Mouse (Mus musculus) forebrain, embryonic 12.5 days (tissue): ENCODE measurements at regions not wholly inside any gene's neighbourhood (a gene's known extent, or its start where the extent isn't known, plus 50 kb on each side); places are given as distances from the start of the nearest gene placed in this dataset.

ENCODE experiments used
- ATAC-seq: fragments of 200-750 bp; cut with Nextera tagmentation; 2 replicates; pipeline ENCODE4 v1.8.0; 2017; ENCODE audit warnings: moderate TSS enrichment; ENCODE audit not compliant: low FRiP score
- H3K27ac ChIP-seq: fragments of 300-500 bp; sonication (generic); 2 replicates; pipeline ENCODE4 v1.5.1; 2016; ENCODE audit warnings: mild to moderate bottlenecking
- H3K27me3 ChIP-seq: fragments of 300-500 bp; sonication (generic); 2 replicates; pipeline ENCODE4 v1.6.1; 2016; ENCODE audit warnings: mild to moderate bottlenecking
- H3K36me3 ChIP-seq: fragments of 300-500 bp; sonication (generic); replicated peaks from 2 replicates; pipeline ENCODE4 v1.6.1; 2016; ENCODE audit warnings: mild to moderate bottlenecking
- H3K4me1 ChIP-seq: fragments of 300-500 bp; sonication (generic); 2 replicates; pipeline ENCODE4 v1.6.1; 2016
- H3K4me2 ChIP-seq: fragments of 300-500 bp; sonication (generic); 2 replicates; pipeline ENCODE4 v1.6.1; 2016; ENCODE audit warnings: mild to moderate bottlenecking, moderate library complexity
- H3K4me3 ChIP-seq: fragments of 300-500 bp; sonication (generic); replicated peaks from 2 replicates; pipeline ENCODE4 v1.5.1; 2016; ENCODE audit warnings: mild to moderate bottlenecking
- H3K9ac ChIP-seq: fragments of 300-500 bp; sonication (generic); 2 replicates; pipeline ENCODE4 v1.6.1; 2016; ENCODE audit warnings: mild to moderate bottlenecking
- H3K9me3 ChIP-seq: fragments of 300-500 bp; sonication (generic); 2 replicates; pipeline ENCODE4 v1.6.1; 2016
- whole genome bisulfite sequencing: fragments of 180-500 bp; shearing (Covaris S2); methylation state at CpG from one replicate; pipeline ENCODE4 v1.1.7; 2016; 5-methylcytosine and 5-hydroxymethylcytosine counted together

DNA sequence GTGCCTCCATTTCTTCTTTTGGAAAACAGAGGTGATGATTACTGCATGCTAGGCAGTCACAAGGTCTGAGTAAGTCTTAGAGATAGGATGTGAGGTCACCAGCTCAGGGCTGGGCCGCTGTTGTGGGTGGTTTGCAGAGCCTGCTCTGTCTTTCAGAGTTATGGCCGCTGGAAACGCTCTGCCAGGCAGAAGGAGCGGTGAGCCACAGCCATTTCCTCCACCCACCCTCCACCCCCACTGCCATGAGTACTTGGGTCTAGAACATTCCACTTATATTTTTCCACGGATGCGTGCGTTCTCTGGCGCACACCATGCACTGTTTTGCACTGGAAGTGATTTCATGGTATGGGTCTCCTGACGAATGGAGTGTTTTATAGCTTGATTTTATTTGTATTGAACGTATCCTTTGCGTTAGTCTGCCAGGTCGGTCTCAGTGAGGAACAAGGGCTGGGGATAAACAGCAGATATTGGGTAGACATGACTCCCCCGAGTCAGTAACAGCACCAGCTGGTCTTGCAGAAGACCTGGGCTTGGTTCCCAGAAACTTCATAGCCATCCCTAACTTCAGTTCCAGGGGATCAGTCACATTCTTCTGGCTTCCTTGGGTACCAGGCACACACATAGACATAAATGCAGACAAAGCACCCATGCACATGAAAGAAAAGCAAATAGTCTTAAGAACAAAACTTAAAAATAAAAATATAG lies 300.8 kb downstream of the Med13l start:
- WGBS, result 88% methylated on average over 13 of the region's 13 CpGs
- Histone ChIP-seq H3K27ac (no peak overlapping the region), H3K27me3 (0 out of 2 replicates have a peak, but pooled peaks cover 4% of the 10 kb centered on the region), H3K4me1 (no peaks in the 10 kb centered on the region; the same call in 1 of the 2 replicates), H3K36me3 (no peaks in the 10 kb centered on the region), H3K9me3 (peaks cover 10% of the 10 kb centered on the region; the same call in 1 of the 2 replicates), H3K9ac (no peak overlapping the region), H3K4me3 (no peak overlapping the region), H3K4me2 (no peak overlapping the region)
- no peak for ATAC-seq

DNA sequence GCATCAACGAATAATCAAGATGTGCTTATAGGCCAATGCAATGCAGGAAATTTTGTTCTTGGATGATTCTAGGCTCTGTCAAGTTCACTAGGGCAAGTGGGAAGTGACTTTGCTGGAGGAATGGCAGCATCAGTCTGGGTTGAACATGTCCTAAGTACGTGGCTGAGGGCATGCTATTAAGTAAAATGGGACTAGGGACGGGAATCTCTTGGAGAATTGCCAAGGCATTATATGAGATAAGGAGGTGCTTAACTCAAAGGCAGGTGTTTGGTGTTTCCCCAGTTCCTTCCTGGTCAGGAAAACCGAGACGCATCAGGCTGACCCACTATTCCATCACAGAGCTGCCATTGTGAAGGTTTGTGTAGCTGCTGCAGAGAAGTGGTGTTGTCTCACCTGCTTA lies 307.0 kb downstream of the Med13l start:
- peaks cover 20% of the 10 kb centered on the region; the same call in 1 of the 2 replicates for H3K9me3 ChIP-seq
- H3K27me3 ChIP-seq, result no peaks in the 10 kb centered on the region
- no peak overlapping the region for H3K9ac ChIP-seq
- no peaks in the 10 kb centered on the region for H3K36me3 ChIP-seq
- H3K4me1 ChIP-seq, result no peaks in the 10 kb centered on the region
- no peak for ATAC-seq
- WGBS, result 87% methylated on average over 5 of the region's 5 CpGs
- no peak overlapping the region for H3K4me2 ChIP-seq
- H3K27ac ChIP-seq, result no peak overlapping the region
- H3K4me3 ChIP-seq, result no peak overlapping the region

DNA sequence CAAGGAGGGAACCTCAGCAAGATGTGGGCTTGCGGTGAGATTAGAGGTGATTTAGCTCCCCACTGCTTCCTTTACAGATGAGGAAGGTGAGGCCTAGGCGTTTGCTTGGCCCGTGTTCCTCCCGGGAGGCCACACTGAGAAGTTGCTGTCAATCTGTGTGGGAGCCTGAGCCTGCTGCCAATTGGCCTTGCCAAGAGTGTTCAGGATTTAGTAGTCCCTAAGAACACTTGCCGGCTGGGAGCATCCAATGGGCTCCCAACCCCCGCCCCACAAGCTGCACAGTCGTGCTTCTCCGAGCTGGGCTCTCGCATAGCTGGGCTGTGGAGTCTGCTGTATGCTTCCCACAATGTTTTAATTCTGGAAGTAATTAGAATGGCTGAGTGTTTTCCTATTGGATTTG lies 308.9 kb downstream of the Med13l start:
- Histone ChIP-seq H3K9ac (no peak overlapping the region), H3K9me3 (0 out of 2 replicates have a peak, but pooled peaks cover 14% of the 10 kb centered on the region), H3K4me2 (no peak overlapping the region), H3K27me3 (peaks cover 16% of the 10 kb centered on the region), H3K4me1 (no peaks in the 10 kb centered on the region), H3K36me3 (no peaks in the 10 kb centered on the region), H3K27ac (no peak overlapping the region), H3K4me3 (no peak overlapping the region)
- WGBS, result 87% methylated on average over 9 of the region's 9 CpGs
- no peak for ATAC-seq

DNA sequence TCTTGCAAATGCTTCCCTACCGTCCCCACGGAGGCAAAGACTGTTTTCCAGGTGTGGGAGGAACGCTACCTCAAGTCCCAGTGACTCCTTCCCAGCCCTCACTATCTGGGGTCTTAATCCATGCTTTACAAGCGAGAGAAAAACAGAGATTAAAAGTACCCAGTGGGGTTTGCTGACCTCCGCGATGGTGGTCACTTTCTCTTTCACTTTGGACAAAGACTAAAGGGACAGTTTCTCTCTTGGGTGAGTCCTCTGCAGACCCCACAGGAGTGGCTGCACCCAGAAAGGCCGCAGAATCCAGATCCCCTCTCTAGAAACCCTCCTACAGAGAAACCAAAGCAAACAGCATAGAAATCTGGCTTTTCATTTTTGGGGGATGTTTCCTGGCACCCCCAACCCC lies 313.4 kb downstream of the Med13l start:
- H3K27me3 ChIP-seq, result peaks cover 53% of the 10 kb centered on the region
- 27% methylated on average over 7 of the region's 7 CpGs for WGBS
- H3K4me2 ChIP-seq, result no peak overlapping the region
- H3K9me3 ChIP-seq, result no peaks in the 10 kb centered on the region
- no peak overlapping the region for H3K9ac ChIP-seq
- H3K4me3 ChIP-seq, result no peak overlapping the region
- H3K27ac ChIP-seq, result no peak overlapping the region
- H3K36me3 ChIP-seq, result no peaks in the 10 kb centered on the region
- no peak for ATAC-seq
- H3K4me1 ChIP-seq, result peaks cover 12% of the 10 kb centered on the region

DNA sequence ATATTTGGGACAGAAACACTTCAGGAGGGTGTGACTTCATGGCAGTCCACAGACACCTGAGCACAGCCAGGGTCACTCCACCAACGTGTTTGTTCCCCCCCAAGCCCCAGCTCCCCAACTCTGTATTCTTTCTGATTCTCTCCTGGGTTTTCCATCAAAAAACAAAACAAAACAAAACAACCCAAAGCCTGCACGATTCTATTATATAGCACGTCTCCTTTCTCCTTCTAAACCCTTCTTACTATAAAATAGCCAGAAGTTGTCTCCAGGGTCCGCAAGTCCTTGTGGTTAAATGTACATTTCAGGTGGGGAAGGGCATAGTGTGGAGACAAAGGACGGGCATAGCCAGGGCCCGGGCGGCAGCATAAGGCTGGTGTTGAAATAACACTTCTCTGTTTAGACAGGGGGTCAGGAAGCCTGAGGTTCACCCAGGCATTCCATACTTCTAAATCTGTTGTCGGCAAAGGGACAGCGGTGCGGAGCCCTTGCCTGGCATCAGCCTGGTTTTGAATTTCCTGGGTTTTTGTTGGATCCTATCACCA lies 314.7 kb downstream of the Med13l start:
- no peak for ATAC-seq
- WGBS, result 68% methylated on average over 10 of the region's 10 CpGs

DNA sequence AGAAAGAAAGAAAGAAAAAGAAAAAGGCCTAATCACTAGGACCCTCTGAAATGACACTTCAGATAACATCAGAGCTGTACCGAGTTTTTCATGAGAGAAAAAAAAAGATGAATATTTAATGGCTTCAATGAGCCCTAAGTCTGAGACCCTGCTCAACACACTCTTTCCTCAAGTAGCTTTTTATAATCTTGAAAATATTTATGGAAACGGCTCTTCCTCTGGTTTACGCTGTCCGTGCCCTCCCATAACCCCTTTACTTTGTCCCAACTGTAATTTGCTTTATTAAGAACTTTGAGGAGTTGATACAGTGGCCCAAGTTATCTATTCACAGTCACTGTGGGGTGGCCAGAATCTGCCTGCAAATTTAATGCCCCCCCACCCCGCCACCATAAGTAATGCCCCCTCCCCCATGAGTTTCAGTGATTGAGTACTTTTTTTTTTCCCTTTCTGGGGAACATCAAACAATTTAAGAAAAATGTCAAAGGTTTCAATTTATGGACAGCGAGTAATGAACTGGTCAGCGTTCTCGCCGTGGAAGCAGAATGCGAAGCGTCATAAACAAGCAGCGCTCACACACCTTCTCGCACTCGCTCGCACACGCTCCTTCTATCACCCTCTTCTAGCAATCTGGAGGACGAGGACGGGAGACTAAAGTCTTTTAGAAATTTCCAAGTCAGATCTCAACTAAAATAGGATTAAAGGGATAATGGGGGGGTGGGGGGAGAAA lies 316.3 kb downstream of the Med13l start:
- Histone ChIP-seq H3K4me3 (peak overlapping the region; percentile 19), H3K9ac (no peak overlapping the region), H3K9me3 (no peaks in the 10 kb centered on the region), H3K27me3 (peaks cover 62% of the 10 kb centered on the region), H3K4me2 (peak overlapping the region; percentile 49), H3K4me1 (peaks cover 18% of the 10 kb centered on the region), H3K27ac (no peak overlapping the region), H3K36me3 (no peaks in the 10 kb centered on the region)
- no peak for ATAC-seq
- WGBS, result 9% methylated on average over 18 of the region's 18 CpGs

More for the DNA sequence above, 314.7 kb downstream of the Med13l start:
- peaks cover 15% of the 10 kb centered on the region for H3K4me1 ChIP-seq
- H3K9ac ChIP-seq, result no peak overlapping the region
- H3K9me3 ChIP-seq, result no peaks in the 10 kb centered on the region
- peaks cover 62% of the 10 kb centered on the region for H3K27me3 ChIP-seq
- no peak overlapping the region for H3K4me2 ChIP-seq
- no peak overlapping the region for H3K4me3 ChIP-seq
- H3K27ac ChIP-seq, result no peak overlapping the region
- H3K36me3 ChIP-seq, result no peaks in the 10 kb centered on the region

DNA sequence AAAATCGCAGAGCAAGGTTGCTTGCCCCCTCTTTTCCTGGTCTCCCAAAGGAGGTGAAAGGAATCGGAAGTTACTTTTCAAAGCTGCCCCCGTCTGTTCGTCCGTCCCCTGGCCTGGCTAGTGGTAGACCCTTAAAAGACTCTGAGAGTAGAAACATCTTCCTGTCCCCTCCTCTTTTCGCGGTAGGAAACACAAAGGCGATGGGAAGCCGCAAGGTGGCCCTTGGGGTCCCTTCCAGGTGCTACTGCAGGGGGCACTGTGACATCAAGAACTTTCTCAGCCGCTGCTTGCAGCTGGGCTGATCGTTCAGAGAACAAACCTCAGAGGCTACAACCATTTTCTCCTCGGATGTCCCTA lies 316.8 kb downstream of the Med13l start:
- Histone ChIP-seq H3K27ac (no peak overlapping the region), H3K4me1 (peaks cover 18% of the 10 kb centered on the region), H3K4me3 (peak overlapping the region; percentile 19), H3K9ac (no peak overlapping the region), H3K4me2 (peak overlapping the region; percentile 49), H3K9me3 (no peaks in the 10 kb centered on the region), H3K36me3 (no peaks in the 10 kb centered on the region), H3K27me3 (peaks cover 62% of the 10 kb centered on the region)
- 0% methylated on average over 12 of the region's 12 CpGs for WGBS
- ATAC-seq, result no peak

DNA sequence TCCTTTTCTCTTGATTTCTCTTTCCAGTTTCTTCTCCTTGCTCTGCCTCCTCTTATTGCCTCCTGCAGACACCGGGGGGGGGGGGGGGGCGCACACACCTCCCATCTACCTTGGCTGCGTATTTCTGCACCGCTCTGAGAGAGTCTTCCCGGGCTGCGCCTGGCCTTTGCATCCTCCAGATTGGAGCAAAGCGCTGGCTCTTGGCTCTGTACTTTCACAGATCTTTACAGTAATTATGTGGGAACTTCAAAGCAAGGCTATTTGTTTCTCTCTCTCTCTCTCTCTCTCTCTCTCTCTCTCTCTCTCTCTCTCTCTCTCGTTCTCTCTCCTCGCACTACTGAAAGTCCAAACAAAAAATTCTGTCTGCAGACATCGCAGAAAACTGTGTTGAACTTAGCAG lies 317.4 kb downstream of the Med13l start:
- H3K27me3 ChIP-seq, result peaks cover 60% of the 10 kb centered on the region
- H3K4me2 ChIP-seq, result peak overlapping the region; percentile 49; the same call in 1 of the 2 replicates
- H3K27ac ChIP-seq, result no peak overlapping the region
- whole genome bisulfite sequencing, result 23% methylated on average over 10 of the region's 10 CpGs
- no peak overlapping the region for H3K9ac ChIP-seq
- H3K4me3 ChIP-seq, result no peak overlapping the region
- no peak for ATAC-seq
- no peaks in the 10 kb centered on the region for H3K36me3 ChIP-seq
- H3K9me3 ChIP-seq, result no peaks in the 10 kb centered on the region
- H3K4me1 ChIP-seq, result peaks cover 18% of the 10 kb centered on the region

DNA sequence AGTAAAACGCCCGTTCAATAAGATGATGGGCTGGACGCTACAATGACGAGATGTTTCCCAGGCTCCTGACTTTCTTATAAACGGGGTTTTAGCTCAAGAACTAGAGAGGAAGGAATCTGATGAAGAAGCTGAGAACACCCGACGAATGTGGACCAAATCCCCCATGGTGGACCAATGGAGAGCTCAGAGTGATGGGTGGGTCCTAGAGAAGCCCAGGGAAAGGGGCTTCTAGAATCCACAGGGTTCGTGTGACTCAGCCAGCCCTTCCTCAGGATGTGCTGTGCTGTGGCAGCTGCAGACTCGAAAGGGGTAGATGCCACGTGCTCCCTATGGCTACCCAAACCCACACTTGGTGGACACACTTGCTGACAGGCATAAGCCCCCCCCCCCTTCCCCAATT lies 318.2 kb downstream of the Med13l start:
- Histone ChIP-seq H3K9me3 (no peaks in the 10 kb centered on the region), H3K27ac (no peak overlapping the region), H3K4me1 (peaks cover 18% of the 10 kb centered on the region), H3K36me3 (no peaks in the 10 kb centered on the region), H3K9ac (no peak overlapping the region), H3K27me3 (peaks cover 51% of the 10 kb centered on the region), H3K4me3 (no peak overlapping the region), H3K4me2 (no peak overlapping the region)
- WGBS, result 35% methylated on average over 10 of the region's 10 CpGs
- ATAC-seq, result no peak

DNA sequence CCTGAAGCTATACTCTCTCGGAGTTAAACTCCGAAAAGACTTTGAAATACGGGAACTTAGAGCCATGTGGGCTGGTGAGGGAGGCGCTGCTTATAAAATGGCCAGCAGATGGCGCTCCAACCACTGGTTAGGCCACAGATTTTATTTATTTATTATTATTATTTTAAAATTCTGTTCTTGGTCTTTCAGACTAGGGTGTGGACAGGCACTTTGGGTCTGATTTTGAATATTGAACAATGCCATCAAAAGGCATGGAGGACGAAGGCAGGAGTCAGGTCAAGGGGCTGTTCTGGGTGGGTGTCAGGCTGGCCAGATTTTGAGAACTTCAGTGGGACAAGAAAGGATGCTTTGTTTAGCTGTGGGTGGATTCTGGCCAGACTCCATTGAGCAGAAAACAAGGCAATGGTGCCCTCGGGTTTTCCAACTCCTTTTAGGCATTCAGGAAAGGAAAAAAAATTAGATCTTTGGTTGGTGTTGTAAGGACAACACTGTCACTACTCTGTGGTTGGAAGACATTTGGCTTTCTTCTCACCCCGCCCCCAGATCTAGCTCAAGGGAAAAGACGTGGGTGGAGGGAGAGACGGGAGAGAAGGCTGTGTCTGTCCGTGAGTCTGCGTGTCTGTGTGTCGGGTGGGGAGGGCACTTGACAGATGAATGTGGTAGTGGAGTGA lies 319.5 kb downstream of the Med13l start:
- Histone ChIP-seq H3K9me3 (no peaks in the 10 kb centered on the region), H3K27me3 (peaks cover 42% of the 10 kb centered on the region), H3K4me3 (no peak overlapping the region), H3K36me3 (no peaks in the 10 kb centered on the region), H3K9ac (no peak overlapping the region), H3K4me1 (peaks cover 18% of the 10 kb centered on the region), H3K4me2 (no peak overlapping the region), H3K27ac (no peak overlapping the region)
- peak; percentile 41; the same call in 1 of the 2 replicates for ATAC-seq
- 24% methylated on average over 13 of the region's 13 CpGs for WGBS

DNA sequence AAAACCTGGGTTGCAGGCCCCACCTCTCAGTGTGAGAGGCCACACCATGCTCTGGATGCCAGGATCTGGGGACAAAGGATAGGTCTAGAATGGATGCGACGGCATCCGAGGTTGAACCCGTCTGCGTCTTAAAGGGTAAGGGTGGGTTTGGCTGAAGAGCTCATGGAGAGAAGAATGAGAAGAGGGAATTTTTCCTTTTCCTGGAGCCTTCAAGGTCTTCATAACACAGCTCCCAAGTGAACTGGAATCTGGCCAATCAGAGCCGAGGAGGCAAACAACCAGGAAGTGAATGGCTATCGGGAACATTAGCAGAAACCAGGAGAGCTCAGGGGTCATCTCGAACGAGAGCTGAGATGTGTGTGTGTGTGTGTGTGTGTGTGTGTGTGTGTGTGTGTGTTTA lies 320.1 kb downstream of the Med13l start:
- no peak for ATAC-seq

DNA sequence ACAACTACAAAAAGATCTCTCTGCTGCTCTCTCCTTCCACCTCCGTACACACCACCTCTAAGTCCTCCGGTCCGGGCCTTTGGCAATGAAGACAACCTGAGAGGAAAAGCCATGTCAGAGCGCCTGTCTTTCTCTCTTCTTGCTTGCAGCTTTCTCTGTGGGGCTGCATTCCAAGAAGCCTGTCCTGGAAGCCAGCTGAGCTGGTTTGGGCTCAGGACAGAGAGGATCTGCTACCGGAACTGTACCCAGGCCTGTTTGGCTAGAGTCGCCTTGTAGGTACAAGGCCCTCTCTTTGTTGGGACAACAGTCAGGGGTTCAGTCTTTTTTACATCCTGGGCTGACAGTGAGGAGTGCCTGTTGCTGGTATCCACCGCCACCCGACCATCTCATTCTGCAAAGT lies 321.4 kb downstream of the Med13l start:
- no peak for ATAC-seq
- no peak overlapping the region for H3K4me2 ChIP-seq
- peaks cover 29% of the 10 kb centered on the region for H3K27me3 ChIP-seq
- no peaks in the 10 kb centered on the region for H3K36me3 ChIP-seq
- no peak overlapping the region for H3K9ac ChIP-seq
- no peak overlapping the region for H3K4me3 ChIP-seq
- H3K4me1 ChIP-seq, result peaks cover 15% of the 10 kb centered on the region
- H3K9me3 ChIP-seq, result no peaks in the 10 kb centered on the region
- no peak overlapping the region for H3K27ac ChIP-seq
- WGBS, result 94% methylated on average over 8 of the region's 8 CpGs

More for the DNA sequence above, 320.1 kb downstream of the Med13l start:
- H3K9ac ChIP-seq, result no peak overlapping the region
- H3K27me3 ChIP-seq, result peaks cover 37% of the 10 kb centered on the region
- H3K27ac ChIP-seq, result no peak overlapping the region
- no peak overlapping the region for H3K4me3 ChIP-seq
- WGBS, result 82% methylated on average over 9 of the region's 9 CpGs
- no peaks in the 10 kb centered on the region for H3K36me3 ChIP-seq
- no peak overlapping the region for H3K4me2 ChIP-seq
- H3K4me1 ChIP-seq, result peaks cover 18% of the 10 kb centered on the region
- H3K9me3 ChIP-seq, result no peaks in the 10 kb centered on the region
